Mouse (Mus musculus) stomach, embryonic 15.5 days (tissue): ENCODE results near the gene Tmsb15l. TPM values are rescaled to one million over a fixed set of nuclear protein-coding genes. Genes with fewer than 3 reads are reported as not detected.
"Not testable (repeated sequence)": the region's sequence is repeated elsewhere in the genome, so short reads cannot be mapped to it uniquely, and the experiment has no call there.

ENCODE experiments used
- ATAC-seq: fragments of 200-750 bp; cut with Nextera tagmentation; 2 replicates; pipeline ENCODE4 v1.8.0; 2017; ENCODE audit warnings: low read depth, moderate number of reproducible peaks, moderate TSS enrichment; ENCODE audit not compliant: insufficient read depth, low FRiP score
- H3K27ac ChIP-seq: fragments of 300-500 bp; sonication (generic); 2 replicates; pipeline ENCODE4 v1.5.1; 2015; ENCODE audit warnings: mild to moderate bottlenecking, inconsistent platforms
- H3K27me3 ChIP-seq: fragments of 300-500 bp; sonication (generic); replicated peaks from 2 replicates; pipeline ENCODE4 v1.6.1; 2015; ENCODE audit warnings: inconsistent platforms
- H3K36me3 ChIP-seq: fragments of 300-500 bp; sonication (generic); 2 replicates; pipeline ENCODE4 v1.6.1; 2015; ENCODE audit warnings: inconsistent platforms
- H3K4me1 ChIP-seq: fragments of 300-500 bp; sonication (generic); 2 replicates; pipeline ENCODE4 v1.6.1; 2015; ENCODE audit warnings: inconsistent platforms
- H3K4me2 ChIP-seq: fragments of 300-500 bp; sonication (generic); 2 replicates; pipeline ENCODE4 v1.6.1; 2015; ENCODE audit warnings: mild to moderate bottlenecking, inconsistent platforms
- H3K4me3 ChIP-seq: fragments of 300-500 bp; sonication (generic); replicated peaks from 2 replicates; pipeline ENCODE4 v1.5.1; 2015; ENCODE audit warnings: inconsistent platforms
- H3K9ac ChIP-seq: fragments of 300-500 bp; sonication (generic); 2 replicates; pipeline ENCODE4 v1.6.1; 2015; ENCODE audit warnings: inconsistent platforms
- H3K9me3 ChIP-seq: fragments of 300-500 bp; sonication (generic); 2 replicates; pipeline ENCODE4 v1.6.1; 2016; ENCODE audit warnings: inconsistent platforms
- WGBS: fragments of 180-500 bp; shearing (Covaris S2); methylation state at CpG from one replicate; pipeline ENCODE4 v1.1.7; 2015; 5-methylcytosine and 5-hydroxymethylcytosine counted together
- polyA plus RNA-seq: library from polyadenylated mRNA; unstranded; fragments of >200 nt; fragmentation: Nextera tagmentation; extraction: Ambion mirVana; gene quantifications from 2 replicates; pipeline ENCODE4 v1.2.1, GENCODE M21; 2015

Tmsb15l gene
- polyA plus RNA-seq, 1 experiment from 2014 or later = 5.7 TPM

- Histone ChIP-seq H3K4me1 (no peaks in the 10 kb centered on the region), H3K4me2 (no peak overlapping the region), H3K36me3 (no peaks in the 10 kb centered on the region), H3K27me3 (no peaks in the 10 kb centered on the region), H3K27ac (no peak overlapping the region), H3K9ac (no peak overlapping the region), H3K9me3 (no peaks in the 10 kb centered on the region), H3K4me3 (no peak overlapping the region)
- ATAC-seq = no peak
- 35% methylated on average over 2 of the region's 2 CpGs for WGBS
Observed at GRCm38 (mm10) chrX:136959688-136960087, 17.0 kb downstream of the Tmsb15l start.

GRCm38 (mm10) chrX:136958300-136958699 is 18.4 kb downstream of the Tmsb15l start:
- H3K9me3 ChIP-seq, H3K27ac ChIP-seq, ATAC-seq, H3K9ac ChIP-seq, H3K27me3 ChIP-seq, H3K4me1 ChIP-seq, H3K36me3 ChIP-seq: not testable (repeated sequence)
- Histone ChIP-seq H3K4me3 (peak overlapping the region; percentile 27), H3K4me2 (peak overlapping the region; percentile 46)
- 61% methylated on average over 5 of the region's 5 CpGs for WGBS

- H3K9ac ChIP-seq, H3K9me3 ChIP-seq, H3K36me3 ChIP-seq, H3K27ac ChIP-seq, H3K4me1 ChIP-seq, H3K27me3 ChIP-seq: not testable (repeated sequence)
- WGBS = 26% methylated on average over 13 of the region's 13 CpGs
- ATAC-seq = peak; percentile 95
- Histone ChIP-seq H3K4me2 (peak overlapping the region; percentile 46), H3K4me3 (peak overlapping the region; percentile 27)
Observed at GRCm38 (mm10) chrX:136957583-136958279, 18.9 kb downstream of the Tmsb15l start.

GRCm38 (mm10) chrX:136937985-136938384 is 38.7 kb downstream of the Tmsb15l start:
- Histone ChIP-seq H3K4me3 (no peak overlapping the region), H3K27ac (no peak overlapping the region), H3K27me3 (no peaks in the 10 kb centered on the region), H3K4me2 (no peak overlapping the region), H3K9me3 (no peaks in the 10 kb centered on the region), H3K9ac (no peak overlapping the region), H3K4me1 (no peaks in the 10 kb centered on the region), H3K36me3 (no peaks in the 10 kb centered on the region)
- ATAC-seq = no peak; the same call in 1 of the 2 replicates
- WGBS = 20% methylated on average over 3 of the region's 3 CpGs

- H3K27ac ChIP-seq = no peak within 1 kb of the TSS
- H3K36me3 ChIP-seq = no peaks in the 10 kb centered on the region
- H3K4me1 ChIP-seq = no peaks in the 10 kb centered on the region
- ATAC-seq = no peak
- H3K4me3 ChIP-seq = no peak within 1 kb of the TSS
- no peak within 1 kb of the TSS for H3K4me2 ChIP-seq
- 90% methylated on average over 14 of the region's 14 CpGs for whole genome bisulfite sequencing
- no peaks in the 10 kb centered on the region for H3K9me3 ChIP-seq
- H3K9ac ChIP-seq = no peak within 1 kb of the TSS
- H3K27me3 ChIP-seq = no peaks in the 10 kb centered on the region
Observed at GRCm38 (mm10) chrX:136927031-136927430, 49.6 kb downstream of the Tmsb15l start, which contains the start of gene H2bfm. H2bfm (plus strand) TSS chrX:136927325.

GRCm38 (mm10) chrX:136925863-136926262 is 50.8 kb downstream of the Tmsb15l start:
- H3K4me2 ChIP-seq = no peak overlapping the region
- ATAC-seq = no peak
- no peaks in the 10 kb centered on the region for H3K4me1 ChIP-seq
- no peaks in the 10 kb centered on the region for H3K9me3 ChIP-seq
- H3K36me3 ChIP-seq = no peaks in the 10 kb centered on the region
- no peaks in the 10 kb centered on the region for H3K27me3 ChIP-seq
- H3K9ac ChIP-seq = no peak overlapping the region
- no peak overlapping the region for H3K27ac ChIP-seq
- H3K4me3 ChIP-seq = no peak overlapping the region

Other genes starting within 250 kb of the Tmsb15l start
- 490 and 503 TPM in 2 replicates for gene Morf4l2, start 233.2 kb downstream of the Tmsb15l start, polyA plus RNA-seq
- gene Glra4, start 196.7 kb downstream of the Tmsb15l start, polyA plus RNA-seq = 0.08 TPM in 1 of 2 replicates, not detected in the other
- gene Plp1, start 154.2 kb downstream of the Tmsb15l start, polyA plus RNA-seq = 4.7 and 5.2 TPM in 2 replicates
- 0.57 and 0.62 TPM in 2 replicates for gene Rab9b, start 108.1 kb downstream of the Tmsb15l start, polyA plus RNA-seq
- gene H2bfm, start 49.5 kb downstream of the Tmsb15l start, polyA plus RNA-seq = not detected in 2 replicates
- gene Tmsb15b2, start 1.4 kb downstream of the Tmsb15l start, polyA plus RNA-seq = 41.3 and 52.1 TPM in 2 replicates
- 24.8 and 26.4 TPM in 2 replicates for gene Tmsb15b1, start within 50 bp of the Tmsb15l start, polyA plus RNA-seq
- 17.5 and 18.2 TPM in 2 replicates for gene Zcchc18, start 16.3 kb upstream of the Tmsb15l start, polyA plus RNA-seq
- gene Slc25a53, start 61.4 kb upstream of the Tmsb15l start, polyA plus RNA-seq = 9.0 and 9.2 TPM in 2 replicates
- gene Fam199x, start 72.7 kb upstream of the Tmsb15l start, polyA plus RNA-seq = 5.6 and 6.5 TPM in 2 replicates
- gene Esx1, start 145.2 kb upstream of the Tmsb15l start, polyA plus RNA-seq = not detected in 2 replicates